Mouse (Mus musculus) heart, embryonic 15.5 days (tissue): ENCODE measurements around the gene Zyx. TPM values are rescaled to one million over a fixed set of nuclear protein-coding genes. Genes with fewer than 3 reads are reported as not detected.

Experiments
- ATAC-seq: fragments of 200-750 bp; cut with Nextera tagmentation; replicated peaks from 2 replicates; pipeline ENCODE4 v1.8.0; 2017; ENCODE audit warnings: low read depth, moderate TSS enrichment; ENCODE audit not compliant: insufficient number of reproducible peaks, insufficient read depth, low FRiP score
- H3K27ac ChIP-seq: fragments of 300-500 bp; sonication (generic); 2 replicates; pipeline ENCODE4 v1.5.1; 2015; ENCODE audit warnings: mild to moderate bottlenecking, inconsistent platforms
- H3K27me3 ChIP-seq: fragments of 300-500 bp; sonication (generic); 2 replicates; pipeline ENCODE4 v1.6.1; 2015; ENCODE audit warnings: inconsistent platforms
- H3K36me3 ChIP-seq: fragments of 300-500 bp; sonication (generic); 2 replicates; pipeline ENCODE4 v1.6.1; 2015; ENCODE audit warnings: mild to moderate bottlenecking, inconsistent platforms
- H3K4me1 ChIP-seq: fragments of 300-500 bp; sonication (generic); replicated peaks from 2 replicates; pipeline ENCODE4 v1.6.1; 2015; ENCODE audit warnings: inconsistent platforms
- H3K4me2 ChIP-seq: fragments of 300-500 bp; sonication (generic); 2 replicates; pipeline ENCODE4 v1.6.1; 2015; ENCODE audit warnings: inconsistent platforms, mild to moderate bottlenecking, moderate library complexity
- H3K4me3 ChIP-seq: fragments of 300-500 bp; sonication (generic); 2 replicates; pipeline ENCODE4 v1.5.1; 2015; ENCODE audit warnings: mild to moderate bottlenecking, inconsistent platforms
- H3K9ac ChIP-seq: fragments of 300-500 bp; sonication (generic); 2 replicates; pipeline ENCODE4 v1.6.1; 2015; ENCODE audit warnings: mild to moderate bottlenecking, inconsistent platforms
- H3K9me3 ChIP-seq: fragments of 300-500 bp; sonication (generic); replicated peaks from 2 replicates; pipeline ENCODE4 v1.6.1; 2016; ENCODE audit warnings: inconsistent platforms
- whole genome bisulfite sequencing: fragments of 180-500 bp; shearing (Covaris S2); methylation state at CpG from one replicate; pipeline ENCODE4 v1.1.7; 2015; ENCODE audit warnings: mixed read lengths; 5-methylcytosine and 5-hydroxymethylcytosine counted together
- polyA plus RNA-seq: library from polyadenylated mRNA; unstranded; fragments of >200 nt; fragmentation: Nextera tagmentation; extraction: Ambion mirVana; gene quantifications from 2 replicates; pipeline ENCODE4 v1.2.1, GENCODE M21; 2015

Zyx gene
- polyA plus RNA-seq = 136 and 173 TPM in 2 replicates

- peak within 1 kb of the TSS; percentile 88 for H3K9ac ChIP-seq
- peaks cover 40% of the 10 kb centered on the region for H3K4me1 ChIP-seq
- WGBS = under 1% methylated on average over 29 of the region's 36 CpGs
- H3K9me3 ChIP-seq = no peaks in the 10 kb centered on the region
- no peaks in the 10 kb centered on the region for H3K27me3 ChIP-seq
- H3K4me3 ChIP-seq = peak within 1 kb of the TSS; percentile 81
- peak; percentile 93 for ATAC-seq
- H3K27ac ChIP-seq = peak within 1 kb of the TSS; percentile 97
- H3K4me2 ChIP-seq = peak within 1 kb of the TSS; percentile 66
- H3K36me3 ChIP-seq = peaks cover 12% of the 10 kb centered on the region; the same call in 1 of the 2 replicates
Observed at GRCm38 (mm10) chr6:42349426-42350020, at the start of gene Zyx. TSS of gene Zyx (plus strand) at chr6:42349630.

DNA sequence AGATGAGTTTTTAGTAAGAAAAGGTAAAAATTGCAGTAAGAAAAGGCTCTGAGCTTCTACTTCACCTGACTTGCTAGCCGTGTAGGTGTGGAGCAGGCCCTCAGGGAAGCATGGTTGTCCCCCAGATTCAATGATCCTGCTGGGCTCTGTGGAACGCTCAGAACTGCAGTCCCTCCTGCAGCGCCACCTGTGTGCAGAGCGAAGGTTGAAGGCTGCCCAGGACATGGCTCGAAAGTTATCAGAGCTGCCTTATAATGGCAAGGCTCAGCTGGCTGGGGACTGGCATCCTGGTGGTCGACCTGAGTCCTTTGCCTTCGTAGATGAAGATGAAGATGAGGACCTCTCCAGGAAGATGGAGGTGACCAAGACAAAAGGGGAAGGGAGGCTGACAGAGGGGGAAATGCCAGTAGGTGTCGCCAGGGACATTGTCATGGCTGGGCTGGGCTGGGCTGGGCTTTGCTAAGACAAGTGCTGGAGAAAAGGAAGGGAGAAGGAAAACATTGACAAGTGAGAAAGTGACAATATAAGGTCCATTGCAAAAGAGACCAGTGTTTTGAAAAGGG is 39.5 kb upstream of the Zyx start:
- Histone ChIP-seq H3K27ac (no peak overlapping the region), H3K4me3 (no peak overlapping the region), H3K36me3 (peaks cover 5% of the 10 kb centered on the region; the same call in 1 of the 2 replicates), H3K27me3 (no peaks in the 10 kb centered on the region), H3K9ac (no peak overlapping the region), H3K4me1 (no peaks in the 10 kb centered on the region), H3K9me3 (no peaks in the 10 kb centered on the region), H3K4me2 (no peak overlapping the region)
- WGBS = 42% methylated on average over 8 of the region's 8 CpGs
- ATAC-seq = no peak

GRCm38 (mm10) chr6:42310427-42311053 is 38.9 kb upstream of the Zyx start:
- no peak for ATAC-seq
- no peaks in the 10 kb centered on the region for H3K4me1 ChIP-seq
- H3K36me3 ChIP-seq = peaks cover 5% of the 10 kb centered on the region; the same call in 1 of the 2 replicates
- WGBS = 83% methylated on average over 2 of the region's 2 CpGs
- no peak overlapping the region for H3K9ac ChIP-seq
- H3K4me3 ChIP-seq = no peak overlapping the region
- H3K27me3 ChIP-seq = no peaks in the 10 kb centered on the region
- H3K27ac ChIP-seq = no peak overlapping the region
- no peak overlapping the region for H3K4me2 ChIP-seq
- no peaks in the 10 kb centered on the region for H3K9me3 ChIP-seq

- Histone ChIP-seq H3K4me3 (no peak overlapping the region), H3K27me3 (peaks cover 27% of the 10 kb centered on the region), H3K27ac (no peak overlapping the region), H3K9me3 (no peaks in the 10 kb centered on the region), H3K9ac (no peak overlapping the region), H3K4me2 (no peak overlapping the region), H3K4me1 (no peaks in the 10 kb centered on the region; the same call in 1 of the 2 replicates), H3K36me3 (no peaks in the 10 kb centered on the region)
- ATAC-seq = no peak
- 58% methylated on average over 4 of the region's 4 CpGs for WGBS
Observed at GRCm38 (mm10) chr6:42318293-42318692, 31.1 kb upstream of the Zyx start.

GRCm38 (mm10) chr6:42323371-42324066 is 25.9 kb upstream of the Zyx start:
- Histone ChIP-seq H3K4me2 (peak overlapping the region; percentile 99), H3K27ac (no peak overlapping the region), H3K9me3 (no peaks in the 10 kb centered on the region), H3K36me3 (no peaks in the 10 kb centered on the region), H3K4me1 (peaks cover 19% of the 10 kb centered on the region), H3K27me3 (peaks cover 46% of the 10 kb centered on the region), H3K4me3 (peak overlapping the region; percentile 71), H3K9ac (peak overlapping the region; percentile 51)
- WGBS = 3% methylated on average over 28 of the region's 28 CpGs
- no peak for ATAC-seq

GRCm38 (mm10) chr6:42324067-42324481 is 25.4 kb upstream of the Zyx start:
- no peak overlapping the region for H3K27ac ChIP-seq
- ATAC-seq = peak; percentile 42
- H3K9ac ChIP-seq = peak overlapping the region; percentile 51
- no peaks in the 10 kb centered on the region for H3K36me3 ChIP-seq
- peaks cover 19% of the 10 kb centered on the region for H3K4me1 ChIP-seq
- under 1% methylated on average over 32 of the region's 32 CpGs for WGBS
- no peaks in the 10 kb centered on the region for H3K9me3 ChIP-seq
- peak overlapping the region; percentile 71 for H3K4me3 ChIP-seq
- H3K4me2 ChIP-seq = peak overlapping the region; percentile 99
- H3K27me3 ChIP-seq = peaks cover 46% of the 10 kb centered on the region

DNA sequence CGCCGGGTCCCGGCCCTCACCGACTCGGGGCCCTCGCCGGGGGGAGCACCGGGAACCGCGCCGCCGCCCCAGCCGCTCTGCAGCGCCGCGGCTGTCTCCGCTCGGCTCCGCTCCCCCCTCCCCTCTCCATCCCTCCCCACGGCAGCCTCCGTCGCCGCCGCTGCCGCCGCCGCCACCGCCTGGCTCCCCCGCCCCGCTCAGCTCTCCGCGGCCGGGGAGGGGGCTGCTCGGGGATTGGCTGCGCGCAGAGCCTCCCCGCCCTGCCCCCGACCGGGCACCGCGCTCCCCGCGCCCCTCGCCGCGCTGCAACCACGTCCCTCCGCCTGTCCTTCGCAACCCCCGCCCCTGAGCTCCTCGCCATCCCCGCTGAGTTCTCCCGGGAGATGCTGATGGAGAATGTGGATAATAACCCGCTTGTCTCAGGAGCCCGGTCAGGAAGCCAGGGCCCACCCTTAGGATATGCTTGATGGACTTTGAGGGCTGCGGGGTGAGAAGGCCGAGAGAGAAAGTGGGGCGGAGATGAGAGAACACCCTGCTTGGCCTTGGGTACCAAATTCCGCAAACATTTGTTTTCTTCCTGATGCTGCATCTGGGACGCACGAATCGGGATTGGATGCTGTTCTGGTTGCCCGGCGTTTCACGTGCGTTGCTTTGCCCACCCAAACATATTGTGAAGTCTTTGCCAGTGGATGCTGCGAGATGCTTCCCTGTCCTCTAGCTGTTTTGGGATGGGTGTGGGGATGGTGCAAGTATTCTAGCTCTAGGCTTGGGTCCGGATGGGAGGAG is 24.8 kb upstream of the Zyx start, which contains the start of gene Fam131b:
Fam131b (minus strand) TSS at position 162 of the 786 bp plus-strand sequence.
- Histone ChIP-seq H3K36me3 (no peaks in the 10 kb centered on the region), H3K9ac (peak within 1 kb of the TSS; percentile 51), H3K27me3 (peaks cover 46% of the 10 kb centered on the region), H3K4me3 (peak within 1 kb of the TSS; percentile 71), H3K27ac (no peak within 1 kb of the TSS), H3K4me1 (peaks cover 19% of the 10 kb centered on the region), H3K4me2 (peak within 1 kb of the TSS; percentile 99), H3K9me3 (no peaks in the 10 kb centered on the region)
- WGBS = under 1% methylated on average over 58 of the region's 68 CpGs
- ATAC-seq = peak; percentile 59; the same call in 1 of the 2 replicates

- peak overlapping the region; percentile 99 for H3K4me2 ChIP-seq
- H3K9me3 ChIP-seq = no peaks in the 10 kb centered on the region
- H3K27me3 ChIP-seq = peaks cover 46% of the 10 kb centered on the region
- no peak overlapping the region for H3K27ac ChIP-seq
- no peaks in the 10 kb centered on the region for H3K36me3 ChIP-seq
- peak overlapping the region; percentile 71 for H3K4me3 ChIP-seq
- WGBS = 4% methylated on average over 7 of the region's 7 CpGs
- 0 out of 2 replicates have a peak overlapping the region, but pooled peaks have one; percentile 51 for H3K9ac ChIP-seq
- H3K4me1 ChIP-seq = peaks cover 19% of the 10 kb centered on the region
- no peak for ATAC-seq
Observed at GRCm38 (mm10) chr6:42325268-42325609, 24.2 kb upstream of the Zyx start.

- no peaks in the 10 kb centered on the region for H3K36me3 ChIP-seq
- no peak overlapping the region for H3K9ac ChIP-seq
- no peak for ATAC-seq
- H3K9me3 ChIP-seq = no peaks in the 10 kb centered on the region
- peaks cover 19% of the 10 kb centered on the region for H3K4me1 ChIP-seq
- WGBS = 68% methylated on average over 3 of the region's 3 CpGs
- H3K27ac ChIP-seq = no peak overlapping the region
- H3K4me3 ChIP-seq = no peak overlapping the region
- H3K4me2 ChIP-seq = no peak overlapping the region
- peaks cover 37% of the 10 kb centered on the region for H3K27me3 ChIP-seq
Observed at GRCm38 (mm10) chr6:42326509-42326908, 22.9 kb upstream of the Zyx start.

- Histone ChIP-seq H3K9ac (no peak overlapping the region), H3K27me3 (peaks cover 14% of the 10 kb centered on the region), H3K36me3 (no peaks in the 10 kb centered on the region), H3K4me2 (no peak overlapping the region), H3K27ac (no peak overlapping the region), H3K9me3 (no peaks in the 10 kb centered on the region), H3K4me1 (peaks cover 14% of the 10 kb centered on the region), H3K4me3 (no peak overlapping the region)
- ATAC-seq = no peak
- WGBS = 68% methylated on average over 3 of the region's 3 CpGs
Observed at GRCm38 (mm10) chr6:42328757-42329156, 20.7 kb upstream of the Zyx start.
